Mouse (Mus musculus) WW6 (cell line): ENCODE results near the gene Rgs7.

Experiments
- DNase-seq: peaks from one replicate; pipeline ENCODE4 v3.0.0-alpha.2; 2013; ENCODE audit warnings: low read depth, low spot score

Gene Rgs7

DNA sequence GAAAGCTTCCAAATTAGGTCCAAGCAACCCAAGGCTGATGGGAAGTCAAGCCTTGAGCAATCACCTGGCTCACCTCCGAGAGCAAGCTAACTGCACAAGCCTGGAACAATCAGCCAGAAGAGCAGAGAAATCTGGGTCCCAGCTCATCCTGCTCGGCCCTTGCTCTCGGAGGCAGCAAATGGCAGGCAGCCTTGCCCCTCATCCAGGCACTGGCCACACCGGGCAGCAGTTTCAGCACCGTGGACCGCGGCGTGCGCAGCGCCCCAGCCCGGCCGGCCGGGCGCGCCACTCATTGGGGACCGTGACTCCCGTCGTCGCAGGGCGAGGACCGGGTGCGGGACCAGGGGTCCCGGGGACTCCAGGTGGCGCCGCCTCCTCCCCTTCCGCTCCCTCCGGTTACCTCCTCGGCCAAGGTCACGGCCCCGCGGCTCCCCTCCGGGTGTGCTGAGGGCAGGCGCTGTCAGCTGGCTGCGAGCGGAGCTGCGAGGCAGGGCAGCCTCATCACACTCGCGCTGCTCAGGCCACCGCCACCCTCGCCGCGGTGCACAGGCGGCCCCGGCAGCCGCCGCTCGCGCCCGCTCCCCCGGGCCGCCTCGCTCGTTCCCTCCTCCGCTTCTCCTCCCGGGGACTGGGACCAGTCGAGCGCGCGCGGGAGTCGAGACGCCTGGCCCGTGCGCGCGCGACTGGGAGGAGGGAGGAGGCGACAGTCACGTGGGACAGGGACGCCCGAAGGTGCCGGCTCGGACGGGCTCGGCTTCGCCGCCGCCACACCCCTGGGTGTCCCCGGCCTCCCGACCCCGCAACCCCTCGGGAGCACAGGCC lies at the start of gene Rgs7:
TSS of gene Rgs7 (minus strand) at position 640 of the 822 bp plus-strand sequence.
- DNase-seq, result peak; percentile 14

DNA sequence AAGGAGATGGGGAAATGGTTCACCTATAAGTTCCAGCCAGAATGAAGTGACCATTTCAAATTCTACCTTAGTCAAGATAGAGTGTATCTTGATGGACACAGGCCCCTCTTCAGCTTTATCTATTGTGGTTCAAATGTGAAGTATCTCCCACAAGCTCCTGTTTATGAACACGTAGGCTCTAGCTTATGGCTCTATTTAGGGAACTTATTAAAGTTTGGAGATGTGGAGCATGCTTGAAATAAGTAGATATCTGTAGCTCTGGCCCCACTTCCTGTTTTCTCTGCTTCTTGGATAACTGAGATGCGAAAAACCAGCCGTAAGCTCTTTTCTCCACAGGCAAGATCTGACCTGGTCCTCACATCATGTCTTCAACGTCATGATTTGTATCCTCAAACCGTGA lies 48.4 kb upstream of the Rgs7 start:
- DNase-seq, result no peak

GRCm38 (mm10) chr1:175537321-175537720 lies 45.0 kb upstream of the Rgs7 start:
- DNase-seq, result no peak

GRCm38 (mm10) chr1:175529858-175530257 lies 37.6 kb upstream of the Rgs7 start:
- DNase-seq, result no peak

- DNase-seq, result no peak
Observed at GRCm38 (mm10) chr1:175524626-175525294, 32.5 kb upstream of the Rgs7 start.

- DNase-seq, result no peak
Observed at GRCm38 (mm10) chr1:175523572-175523971, 31.3 kb upstream of the Rgs7 start.

DNA sequence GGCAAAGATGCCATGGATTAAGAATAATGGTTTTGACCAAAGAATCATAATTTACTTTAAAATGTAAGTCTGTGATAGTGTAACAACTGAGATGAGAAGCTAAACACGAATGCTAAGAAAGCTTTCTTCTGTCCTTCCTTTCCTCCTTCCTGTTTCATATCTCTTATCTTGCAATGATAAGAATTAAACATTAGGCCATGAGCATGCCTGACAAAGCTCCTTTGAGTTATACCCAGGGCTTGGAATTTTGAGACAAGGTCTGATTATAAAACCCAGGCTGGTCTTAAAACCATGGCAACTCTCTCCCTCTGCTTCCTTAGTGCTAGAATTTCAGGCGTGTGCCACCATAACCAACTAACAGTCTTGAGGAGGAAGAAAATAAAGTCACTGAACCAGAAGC lies 22.2 kb upstream of the Rgs7 start:
- DNase-seq, result no peak

DNA sequence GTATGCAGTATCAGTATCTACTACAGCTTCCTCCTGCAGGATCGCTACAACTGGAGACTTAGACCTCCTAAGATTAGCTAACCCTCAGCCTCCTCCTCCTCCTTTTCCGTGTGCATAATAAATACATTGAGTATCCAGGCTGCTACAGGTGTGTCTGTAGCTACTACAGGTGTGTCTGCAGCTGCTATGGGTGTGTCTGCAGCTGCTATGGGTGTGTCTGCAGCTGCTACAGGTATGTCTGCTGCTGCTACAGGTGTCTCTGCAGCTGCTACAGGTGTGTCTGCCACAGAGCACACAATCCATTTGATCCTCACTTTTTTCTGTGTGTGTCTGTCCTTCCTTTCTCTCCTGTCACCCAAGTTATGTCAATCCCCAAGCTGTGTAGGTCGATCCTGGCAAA lies 19.9 kb upstream of the Rgs7 start:
- no peak for DNase-seq

GRCm38 (mm10) chr1:175509989-175510388 lies 17.7 kb upstream of the Rgs7 start:
- no peak for DNase-seq

GRCm38 (mm10) chr1:175492683-175493043 lies 363 bp upstream of the Rgs7 start:
- DNase-seq, result peak; percentile 7

GRCm38 (mm10) chr1:175491511-175491860 lies 814 bp downstream of the Rgs7 start:
- DNase-seq, result no peak

DNA sequence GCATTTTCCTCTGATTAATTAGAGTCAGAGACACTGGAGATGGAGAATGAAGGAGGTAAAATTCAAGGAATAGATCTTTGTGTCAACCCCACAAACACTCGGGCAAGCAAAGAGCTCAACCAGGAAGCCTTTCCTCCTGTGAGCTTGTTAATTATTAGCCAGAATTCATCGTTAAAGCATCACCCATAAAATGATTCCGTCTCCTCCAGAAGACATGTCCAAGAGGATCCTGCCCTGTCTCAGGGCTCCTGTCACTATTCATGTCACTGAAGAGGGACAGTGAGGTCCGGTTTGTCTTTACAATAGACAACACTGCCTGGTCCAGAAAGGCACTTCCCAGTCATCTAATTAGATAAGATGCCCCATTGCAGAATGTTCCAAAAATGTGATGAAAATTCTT lies 7.2 kb downstream of the Rgs7 start:
- DNase-seq, result no peak

DNA sequence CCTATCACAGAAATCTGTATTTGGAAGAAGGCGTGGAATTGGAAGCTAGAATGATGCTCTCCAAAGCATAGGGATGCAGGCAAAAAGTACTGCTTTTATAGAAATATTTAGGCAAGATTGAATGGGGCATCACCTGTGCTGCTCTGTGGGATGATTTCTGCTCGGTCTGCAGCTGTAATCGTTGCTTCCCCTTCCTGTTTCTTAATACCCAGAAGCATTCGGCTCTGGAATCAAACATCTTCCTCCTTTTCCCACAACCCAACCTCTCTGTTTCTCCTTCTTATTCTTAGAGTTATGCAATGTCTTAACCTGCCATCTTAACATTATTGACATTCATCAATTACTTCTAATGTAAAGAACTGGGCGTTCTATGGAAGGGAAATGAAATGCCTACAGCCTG lies 19.2 kb downstream of the Rgs7 start:
- DNase-seq, result no peak

- DNase-seq, result no peak
Observed at GRCm38 (mm10) chr1:175469087-175469788, 23.1 kb downstream of the Rgs7 start.

DNA sequence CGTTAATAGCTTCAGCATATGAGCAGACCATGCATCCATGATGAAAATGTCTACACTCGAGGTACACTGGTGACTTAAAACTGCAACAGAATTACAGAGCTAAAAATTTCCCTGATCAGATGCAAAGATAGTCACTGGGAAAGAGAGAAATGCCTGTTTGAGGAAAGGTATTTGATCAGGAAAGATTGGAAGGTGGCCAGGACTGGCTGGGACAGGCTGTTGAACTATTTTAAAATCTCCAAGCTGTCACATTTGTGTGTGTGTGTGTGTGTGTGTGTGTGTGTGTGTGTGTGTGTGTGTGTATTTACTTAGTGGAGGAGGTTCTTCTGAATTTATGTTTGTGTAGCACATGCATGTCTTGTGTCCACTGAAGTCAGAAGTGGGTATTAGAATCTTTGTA lies 27.7 kb downstream of the Rgs7 start:
- no peak for DNase-seq

DNA sequence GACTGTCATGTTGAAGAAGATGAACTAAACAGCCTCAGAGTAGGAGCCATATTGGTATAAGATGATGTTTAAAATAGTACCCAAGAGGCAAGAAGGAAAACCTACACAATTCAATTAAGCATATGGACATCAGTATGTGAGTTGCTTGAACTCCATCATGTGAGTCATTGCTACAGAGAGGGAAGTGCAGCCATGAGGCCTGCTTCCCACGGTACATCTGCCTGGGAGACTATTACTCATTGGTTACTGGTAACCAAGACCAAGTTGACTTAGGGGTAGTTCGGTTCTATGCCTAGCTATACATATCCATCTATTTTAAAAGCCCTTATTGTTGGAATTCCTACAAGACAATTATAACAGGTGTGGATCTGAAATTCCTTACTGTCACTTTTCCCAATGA lies 29.9 kb downstream of the Rgs7 start:
- no peak for DNase-seq

DNA sequence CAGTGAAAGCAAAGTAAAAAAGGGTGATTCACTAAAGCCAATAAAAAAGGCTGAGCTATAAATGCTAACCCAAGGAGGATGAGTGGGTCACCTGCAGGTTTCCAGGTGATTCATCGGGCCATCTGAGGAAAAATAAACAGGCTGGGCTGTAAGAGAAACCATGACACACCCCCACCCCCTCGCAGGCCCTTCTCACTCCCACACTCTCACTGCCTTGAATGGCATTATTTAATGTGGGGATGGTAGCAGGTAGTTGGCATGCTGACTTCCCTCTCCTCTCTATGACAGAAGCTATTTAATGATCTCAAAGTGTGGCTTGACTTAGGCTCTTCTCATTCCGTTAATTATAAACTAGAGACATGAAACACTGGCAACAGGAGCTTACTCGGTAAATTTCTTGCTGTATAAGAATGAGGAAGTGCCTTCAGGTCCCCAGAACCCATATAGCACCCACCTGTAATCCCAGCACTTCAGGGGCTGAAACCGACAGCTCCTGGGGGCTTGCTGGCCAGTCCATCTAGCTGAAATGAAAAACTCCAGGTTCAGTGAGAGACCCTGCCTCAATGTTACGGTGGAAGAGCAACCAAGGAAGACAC lies 38.2 kb downstream of the Rgs7 start:
- DNase-seq, result no peak

GRCm38 (mm10) chr1:175448017-175448416 lies 44.3 kb downstream of the Rgs7 start:
- DNase-seq, result no peak

GRCm38 (mm10) chr1:175442939-175443338 lies 49.4 kb downstream of the Rgs7 start:
- DNase-seq, result no peak

GRCm38 (mm10) chr1:175442025-175442424 lies 50.3 kb downstream of the Rgs7 start:
- DNase-seq, result no peak

DNA sequence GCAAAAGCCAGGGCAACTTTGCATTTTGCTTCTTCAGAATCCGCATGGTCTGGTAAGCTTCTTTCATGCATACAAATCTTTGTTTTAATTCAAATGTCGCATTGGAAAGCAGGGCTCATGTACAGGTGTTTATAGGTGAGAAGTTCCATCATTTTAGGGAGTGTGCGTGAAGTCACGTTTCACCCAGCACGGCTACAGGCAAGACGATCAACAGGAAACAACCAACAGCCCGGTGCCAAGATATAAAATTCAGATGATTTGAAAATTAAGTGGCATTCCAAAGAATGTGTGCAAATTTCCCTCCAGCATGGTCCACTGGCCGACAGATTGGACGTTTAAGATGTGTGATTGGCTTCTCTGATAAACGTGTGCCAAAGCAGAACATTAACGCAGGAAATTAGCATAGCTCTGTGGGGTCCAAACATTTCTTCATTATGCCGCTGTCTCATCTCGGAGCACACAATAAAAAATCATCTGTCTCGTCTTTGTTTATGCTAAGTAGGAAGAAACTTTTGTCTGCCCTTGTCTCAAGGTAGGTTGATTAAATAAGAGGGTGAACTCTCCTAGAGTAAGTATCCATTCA lies 58.6 kb downstream of the Rgs7 start:
- no peak for DNase-seq

DNA sequence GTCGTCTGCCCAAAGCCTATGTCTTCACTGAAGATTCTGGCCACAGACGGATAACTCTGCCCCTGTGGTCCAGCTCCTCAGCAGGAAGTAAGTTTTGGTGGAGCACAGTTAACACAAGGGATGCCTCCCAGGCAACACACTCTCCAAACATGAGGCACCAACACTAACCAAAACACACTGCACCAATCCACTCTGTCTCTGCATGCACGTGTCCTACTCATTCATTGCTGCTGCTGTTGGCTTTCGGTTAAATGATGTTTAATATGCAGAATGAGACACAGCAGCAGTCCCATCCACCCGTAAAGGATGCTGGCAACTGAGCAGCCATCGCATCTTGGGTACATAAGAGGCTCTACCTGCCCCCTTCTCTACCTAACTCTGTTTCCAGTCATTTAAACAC lies 59.2 kb downstream of the Rgs7 start:
- DNase-seq, result no peak
